Mouse (Mus musculus): ENCODE results near the gene Camkv. TPM values are rescaled to one million over a fixed set of nuclear protein-coding genes. Genes with fewer than 3 reads are reported as not detected.

Camkv gene
- total and polyA plus RNA-seq, 3 experiments: not detected

GRCm38 (mm10) chr9:107974491-107975171 is 39.2 kb downstream of the Camkv start:
- dilution Hi-C loops (cut with MboI; ENCODE audit: extremely low pct_ligation_motif_present, extremely low pct_unique_long_range_greater_than_20kb, low sequenced_read_pairs): no loop called here
- H3K9ac ChIP-seq (ENCODE audit: insufficient read depth, low read depth): peak overlapping the region; percentile 91
- H3K4me1 ChIP-seq (ENCODE audit: control insufficient read depth in 1 of 2, insufficient read depth in 2 of 2): peaks cover 9 to 34% of the 10 kb centered on the region in 2 experiments
- no peaks in the 10 kb centered on the region for H3K79me2 ChIP-seq (replicated peaks; ENCODE audit: control insufficient read depth, extremely low read depth, insufficient read depth, poor library complexity, severe bottlenecking)
- H3K27ac ChIP-seq (ENCODE audit: insufficient read depth, low read depth): peak overlapping the region; percentile 79
- no peaks in the 10 kb centered on the region for H3K27me3 ChIP-seq (replicated peaks)
- H3K9me3 ChIP-seq (replicated peaks; ENCODE audit: low read length): no peaks in the 10 kb centered on the region
- in situ Hi-C loops (cut with MboI; ENCODE audit: low pct_ligation_motif_present, low pct_unique_long_range_greater_than_20kb, low sequenced_read_pairs): no loop called here
- H3K4me3 ChIP-seq (replicated peaks in 1 of 3; ENCODE audit: low read depth in 2 of 3, low read length in 2 of 3, poor library complexity in 1 of 3): peak overlapping the region in 2 of 3 experiments; percentile 64 to 72
- TF ChIP-seq MAX (IDR thresholded peaks at IDR 0.05; ENCODE audit: low read length) (no peak), ZNF384 (IDR thresholded peaks at IDR 0.05; ENCODE audit: low read depth, low read length) (peak; percentile 67)
- peak overlapping the region; percentile 51 for H3K4me2 ChIP-seq (ENCODE audit: insufficient read depth, low read depth, poor library complexity, severe bottlenecking)
- DNase-seq (ENCODE audit: extremely low read depth): no peak
- H3K36me3 ChIP-seq (replicated peaks in 1 of 2; ENCODE audit: control insufficient read depth in 1 of 2, insufficient read depth in 1 of 2, low read length in 1 of 2): peaks cover 47 to 70% of the 10 kb centered on the region in 2 experiments

- dilution Hi-C loops (cut with MboI; ENCODE audit: extremely low pct_ligation_motif_present, extremely low pct_unique_long_range_greater_than_20kb, low sequenced_read_pairs) (no loop called here), in situ Hi-C loops (cut with MboI; ENCODE audit: low pct_ligation_motif_present, low pct_unique_long_range_greater_than_20kb, low sequenced_read_pairs) (no loop called here)
- Histone ChIP-seq H3K79me2 (replicated peaks; ENCODE audit: control insufficient read depth, extremely low read depth, insufficient read depth, poor library complexity, severe bottlenecking) (no peaks in the 10 kb centered on the region), H3K4me1 (ENCODE audit: control insufficient read depth in 1 of 2, insufficient read depth in 2 of 2) (peaks cover 9 to 41% of the 10 kb centered on the region in 2 experiments), H3K4me2 (ENCODE audit: insufficient read depth, low read depth, poor library complexity, severe bottlenecking) (peak within 1 kb of the TSS; percentile 88), H3K9ac (ENCODE audit: insufficient read depth, low read depth) (peak within 1 kb of the TSS; percentile 91), H3K27ac (ENCODE audit: insufficient read depth, low read depth) (peak within 1 kb of the TSS; percentile 91), H3K36me3 (replicated peaks in 1 of 2; ENCODE audit: control insufficient read depth in 1 of 2, insufficient read depth in 1 of 2, low read length in 1 of 2) (peaks cover 44 to 70% of the 10 kb centered on the region in 2 experiments), H3K4me3 (replicated peaks in 1 of 3; ENCODE audit: low read depth in 2 of 3, low read length in 2 of 3, poor library complexity in 1 of 3) (peak within 1 kb of the TSS; percentile 64 to 72 (median 66)), H3K9me3 (replicated peaks; ENCODE audit: low read length) (no peaks in the 10 kb centered on the region), H3K27me3 (replicated peaks) (no peaks in the 10 kb centered on the region)
- TF ChIP-seq MYC (IDR thresholded peaks at IDR 0.05; ENCODE audit: low read depth, low read length) (0 out of 2 replicates have a peak, but pooled peaks have one; percentile 43), EP300 (IDR thresholded peaks at IDR 0.05; ENCODE audit: low read length) (0 out of 2 replicates have a peak, but pooled peaks have one; percentile 60), ZMIZ1 (IDR thresholded peaks at IDR 0.05; ENCODE audit: low read depth, low read length) (peak; percentile 64; the same call in 1 of the 2 replicates), POLR2A (IDR thresholded peaks at IDR 0.05; ENCODE audit: low read depth, low read length) (peak; percentile 71), ZNF384 (IDR thresholded peaks at IDR 0.05; ENCODE audit: low read depth, low read length) (no peak), UBTF (IDR thresholded peaks at IDR 0.05; ENCODE audit: low read depth, low read length) (no peak; the same call in 1 of the 2 replicates), CHD1 (IDR thresholded peaks at IDR 0.05; ENCODE audit: low read depth, low read length) (no peak), MXI1 (IDR thresholded peaks at IDR 0.05; ENCODE audit: low read depth, low read length) (peak; percentile 78; the same call in 1 of the 2 replicates), IRF4 (IDR thresholded peaks at IDR 0.05; ENCODE audit: low read depth, low read length) (peak; percentile 86), ZKSCAN1 (IDR thresholded peaks at IDR 0.05; ENCODE audit: borderline replicate concordance, low read depth, low read length) (peak; percentile 13; the same call in 1 of the 2 replicates), SIN3A (IDR thresholded peaks at IDR 0.05; ENCODE audit: low read length) (peak; percentile 82), TBP (conservative IDR thresholded peaks at IDR 0.05; ENCODE audit: low read depth, low read length) (peak; percentile 74), HCFC1 (IDR thresholded peaks at IDR 0.05; ENCODE audit: low read depth, low read length) (peak; percentile 48), SMC3 (IDR thresholded peaks at IDR 0.05; ENCODE audit: low read depth, low read length) (no peak), TCF12 (IDR thresholded peaks at IDR 0.05; ENCODE audit: low read depth, low read length) (peak; percentile 66; the same call in 1 of the 2 replicates), ETS1 (conservative IDR thresholded peaks at IDR 0.05; ENCODE audit: low read depth, low read length) (peak; percentile 90), ELF1 (IDR thresholded peaks at IDR 0.05; ENCODE audit: low read depth, low read length) (peak; percentile 70), JUND (conservative IDR thresholded peaks at IDR 0.05; ENCODE audit: low read depth, low read length) (0 out of 2 replicates have a peak, but pooled peaks have one; percentile 26), CTCF (conservative IDR thresholded peaks at IDR 0.05 in 1 of 2, IDR thresholded peaks at IDR 0.05 in 1 of 2; ENCODE audit: low read depth in 2 of 2, low read length in 2 of 2) (no peak), NELFE (IDR thresholded peaks at IDR 0.05; ENCODE audit: low read depth, low read length) (peak; percentile 67), POLR2AphosphoS2 (IDR thresholded peaks at IDR 0.05; ENCODE audit: low read depth, low read length) (0 out of 2 replicates have a peak, but pooled peaks have one; percentile 33)
- peak; percentile 92 for DNase-seq (ENCODE audit: extremely low read depth)
Observed at GRCm38 (mm10) chr9:107975399-107976386, 40.2 kb downstream of the Camkv start, which contains the start of gene Uba7. TSS of gene Uba7 (plus strand) at chr9:107975505.

Data from CH12.LX (cell line).